Mouse (Mus musculus) MEL (cell line): ENCODE data around the gene Npm1.

Experiments used
- MAZ ChIP-seq: IDR thresholded peaks from 2 replicates; pipeline ENCODE4 v1.6.1; 2012; ENCODE audit warnings: low read depth, mild to moderate bottlenecking, inconsistent platforms, low read length, improper control_type of control experiment
- MYC ChIP-seq: IDR thresholded peaks from 2 replicates; pipeline ENCODE4 v1.6.1; 2011; ENCODE audit warnings: low read depth, mild to moderate bottlenecking, low read length, improper control_type of control experiment, moderate library complexity

GRCm38 (mm10) chr11:33148338-33149087, 14.5 kb downstream of the Npm1 start:
- no peak for TF ChIP-seq MYC
- TF ChIP-seq MAZ: peak; percentile 31; the same call in 1 of the 2 replicates
